Mouse (Mus musculus) neutrophil, adult 59 days (primary cell): ENCODE data around the gene Vkorc1l1. TPM values are rescaled to one million over a fixed set of nuclear protein-coding genes. Genes with fewer than 3 reads are reported as not detected.

Source experiments
- total RNA-seq, 2 experiments: library from RNA; stranded (reverse); gene quantifications; 1 replicate in 1 of 2; 2 replicates in 1 of 2; pipeline ENCODE4 v1.2.4; 2023

The Vkorc1l1 gene
- total RNA-seq = 10 to 100 TPM; 16.8 to 18.7 TPM

DNA sequence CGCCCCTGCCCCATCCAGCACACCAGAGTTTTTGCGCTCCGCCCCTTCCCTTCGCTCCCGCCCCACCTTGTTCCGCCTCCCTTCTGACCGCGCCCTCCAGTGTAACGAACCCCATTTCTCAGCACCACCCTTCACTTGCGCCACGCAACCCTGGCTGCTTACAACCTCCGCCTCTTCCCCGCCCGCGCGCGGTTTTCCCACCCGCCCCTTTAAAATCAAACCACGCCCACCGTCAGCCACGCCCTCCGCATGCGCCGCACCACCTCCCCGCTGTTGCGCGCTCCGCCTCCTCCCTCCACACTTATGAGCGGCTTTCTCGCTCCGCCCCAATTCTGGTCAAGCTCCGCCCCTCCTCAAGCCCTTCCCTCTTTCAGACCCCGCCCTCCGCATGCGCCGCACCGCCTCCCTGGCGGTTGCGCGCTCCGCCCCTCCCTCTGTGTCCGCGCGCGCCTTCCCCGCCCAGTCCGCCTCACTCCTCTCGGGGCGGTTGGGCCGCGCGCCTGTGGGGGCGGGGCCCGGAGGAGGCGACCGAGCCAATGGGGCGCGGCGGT lies at the start of gene Vkorc1l1:
TSS of gene Vkorc1l1 (plus strand) at position 476 of the 551 bp plus-strand sequence.

GRCm38 (mm10) chr5:129895198-129896088 lies 46.3 kb upstream of the Vkorc1l1 start, which contains the start of gene Zbed5:
TSS of gene Zbed5 (plus strand) at chr5:129895723.

GRCm38 (mm10) chr5:129898449-129898848 lies 43.3 kb upstream of the Vkorc1l1 start, which contains the start of gene Phkg1:
TSS of gene Phkg1 (minus strand) at chr5:129898549.

GRCm38 (mm10) chr5:129908242-129908965 lies 33.4 kb upstream of the Vkorc1l1 start, which contains the start of gene Nupr1l:
TSS of gene Nupr1l (plus strand) at chr5:129908540.

GRCm38 (mm10) chr5:130002301-130003146 lies 60.8 kb downstream of the Vkorc1l1 start, which contains the start of gene Gusb:
TSS of gene Gusb (minus strand) at chr5:130003049.

DNA sequence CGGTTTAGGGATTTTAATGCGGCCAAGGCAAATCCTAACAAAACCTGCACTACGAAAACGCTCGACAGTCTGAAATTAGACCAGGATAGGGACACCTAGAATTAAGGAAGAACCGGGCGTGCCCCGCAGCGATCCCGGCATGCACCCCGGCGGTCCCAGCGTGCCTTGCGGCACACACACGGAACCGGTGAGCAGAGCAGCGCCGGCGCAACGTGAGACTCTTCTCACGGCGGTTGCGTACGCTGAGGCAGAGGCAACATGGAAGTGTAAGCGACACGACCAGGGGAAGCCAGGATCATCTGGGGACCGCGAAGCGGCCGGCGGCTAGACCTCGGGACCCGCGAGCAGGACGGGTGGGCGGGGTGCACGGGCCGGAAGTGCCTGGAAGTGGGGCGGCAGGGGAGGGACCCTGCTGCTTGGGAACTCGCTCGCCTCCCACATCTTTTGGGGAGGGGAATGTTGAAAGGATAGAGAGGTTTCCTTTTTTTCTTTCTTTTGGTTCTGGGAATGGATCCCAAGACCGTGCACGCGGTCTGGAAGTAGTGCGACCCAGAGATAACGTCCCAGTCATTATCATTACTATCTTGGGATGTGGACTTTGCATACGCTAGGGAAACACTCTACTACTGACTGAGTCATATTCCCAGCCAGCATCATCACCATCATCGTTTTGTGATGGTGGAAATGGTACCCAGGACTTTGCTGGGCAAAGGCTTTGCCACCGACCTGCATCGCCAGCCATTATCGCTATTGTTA lies 87.5 kb downstream of the Vkorc1l1 start, which contains the start of the genes Asl and Crcp:
TSS of gene Asl (minus strand) at position 106 of the 756 bp plus-strand sequence.
TSS of gene Crcp (plus strand) at position 149 of the 756 bp plus-strand sequence.

Other genes with a start within 250 kb of the Vkorc1l1 start
- gene Sept14, start 233.5 kb upstream of the Vkorc1l1 start, total RNA-seq = not detected
- 10 to 100 TPM; 41.4 to 44.2 TPM for gene Mrps17, start 226.5 kb upstream of the Vkorc1l1 start, total RNA-seq
- gene Nipsnap2, start 216.9 kb upstream of the Vkorc1l1 start, total RNA-seq = 10 to 100 TPM; 34.8 to 39.0 TPM
- gene Psph, start 154.5 kb upstream of the Vkorc1l1 start, total RNA-seq = 1 to 10 TPM; 6.9 to 7.5 TPM
- gene Sumf2, start 95.0 kb upstream of the Vkorc1l1 start, total RNA-seq = 1 to 10 TPM; 6.0 to 8.9 TPM
- 100 to 1,000 TPM; 132 to 134 TPM for gene Chchd2, start 54.5 kb upstream of the Vkorc1l1 start, total RNA-seq
- gene Zbed5, start 46.2 kb upstream of the Vkorc1l1 start, total RNA-seq = under 1 TPM; 0.18 to 0.56 TPM
- under 1 TPM; 0.24 to 0.62 TPM for gene Phkg1, start 43.4 kb upstream of the Vkorc1l1 start, total RNA-seq
- gene Nupr1l, start 33.4 kb upstream of the Vkorc1l1 start, total RNA-seq = 1 to 10 TPM in 1 of 2 experiments, under 1 TPM in 1; 0.18 to 3.2 TPM
- gene Gusb, start 61.1 kb downstream of the Vkorc1l1 start, total RNA-seq = 10 to 100 TPM; 55.2 to 64.1 TPM
- 10 to 100 TPM; 25.7 to 35.5 TPM for gene Asl, start 87.3 kb downstream of the Vkorc1l1 start, total RNA-seq
- gene Crcp, start 87.3 kb downstream of the Vkorc1l1 start, total RNA-seq = 10 to 100 TPM; 16.5 to 19.8 TPM
- gene Tpst1, start 131.4 kb downstream of the Vkorc1l1 start, total RNA-seq = 1 to 10 TPM; 2.9 to 3.2 TPM
- gene Kctd7, start 202.9 kb downstream of the Vkorc1l1 start, total RNA-seq = 1 to 10 TPM; 3.7 to 6.5 TPM
- gene Rabgef1, start 229.8 kb downstream of the Vkorc1l1 start, total RNA-seq = 10 to 100 TPM; 87.7 to 94.4 TPM